Mouse (Mus musculus) adrenal gland, postnatal 25 days (tissue): ENCODE data around the gene Polr3b. TPM values are rescaled to one million over a fixed set of nuclear protein-coding genes. Genes with fewer than 3 reads are reported as not detected.

Experiments used
- DNase-seq: peaks from one replicate; pipeline ENCODE4 v3.0.0; 2021; ENCODE audit warnings: mixed read lengths
- long read RNA-seq: library from polyadenylated mRNA; stranded (forward); transcript quantifications from one replicate; pipeline ENCODE4 v2.0.0, GENCODE M21; 2021
- total RNA-seq: library from RNA; stranded (reverse); gene quantifications from 2 replicates; pipeline ENCODE4 v1.2.3, GENCODE M21; 2021

Gene Polr3b
- 31.3 and 38.2 TPM in 2 replicates for total RNA-seq
- long read RNA-seq, partial matches to known transcripts, result 3 of 5 reads
- long read RNA-seq, other reads (novel, unspliced or antisense), result 2 of 5 reads

GRCm38 (mm10) chr10:84621826-84622790, at the start of gene Polr3b:
Polr3b (plus strand) TSS chr10:84622292.
- DNase-seq, result peak; percentile 92

GRCm38 (mm10) chr10:84573671-84574420, 48.2 kb upstream of the Polr3b start:
- no peak for DNase-seq

GRCm38 (mm10) chr10:84576029-84576394, 46.1 kb upstream of the Polr3b start:
- no peak for DNase-seq

- peak; percentile 92 for DNase-seq
These were observed 45.6 kb upstream of the Polr3b start, which contains the start of gene Tcp11l2 for GRCm38 (mm10) chr10:84576395-84577070. Tcp11l2 (plus strand) TSS chr10:84576626.

GRCm38 (mm10) chr10:84577071-84577727, 44.9 kb upstream of the Polr3b start:
- peak; percentile 73 for DNase-seq

- no peak for DNase-seq
These were observed 43.4 kb upstream of the Polr3b start for GRCm38 (mm10) chr10:84578738-84579137.

- DNase-seq, result no peak
These were observed 42.6 kb upstream of the Polr3b start for GRCm38 (mm10) chr10:84579527-84579926.

GRCm38 (mm10) chr10:84581191-84581590, 40.9 kb upstream of the Polr3b start:
- no peak for DNase-seq

- no peak for DNase-seq
These were observed 39.9 kb upstream of the Polr3b start for GRCm38 (mm10) chr10:84582236-84582635.

GRCm38 (mm10) chr10:84584451-84585293, 37.4 kb upstream of the Polr3b start:
- no peak for DNase-seq

- no peak for DNase-seq
These were observed 36.8 kb upstream of the Polr3b start for GRCm38 (mm10) chr10:84585294-84585650.

GRCm38 (mm10) chr10:84590956-84591355, 31.1 kb upstream of the Polr3b start:
- peak; percentile 33 for DNase-seq

GRCm38 (mm10) chr10:84591640-84592148, 30.4 kb upstream of the Polr3b start:
- no peak for DNase-seq

GRCm38 (mm10) chr10:84592745-84593144, 29.3 kb upstream of the Polr3b start:
- DNase-seq, result no peak

- DNase-seq, result no peak
These were observed 24.8 kb upstream of the Polr3b start for GRCm38 (mm10) chr10:84597127-84597785.

- no peak for DNase-seq
These were observed 23.9 kb upstream of the Polr3b start for GRCm38 (mm10) chr10:84598172-84598571.

- peak; percentile 53 for DNase-seq
These were observed 22.0 kb upstream of the Polr3b start for GRCm38 (mm10) chr10:84600136-84600535.

- no peak for DNase-seq
These were observed 17.8 kb upstream of the Polr3b start for GRCm38 (mm10) chr10:84604335-84604734.

GRCm38 (mm10) chr10:84608361-84608760, 13.7 kb upstream of the Polr3b start:
- no peak for DNase-seq

- DNase-seq, result no peak
These were observed 11.8 kb upstream of the Polr3b start for GRCm38 (mm10) chr10:84610324-84610723.
